Comparison of ENCODE assay signal across 21 mouse cellular contexts in genomic region chr10:122629003-122629402, GRCm38 (mm10). TPM values are rescaled to one million over a fixed set of nuclear protein-coding genes. Genes with fewer than 3 reads are reported as not detected.
DNase-seq lines count a peak whose midpoint lies in the region; ATAC-seq and TF ChIP-seq lines count a peak whose summit lies in the region.
"Had no signal": no experiment of that assay in that cellular context is flagged by ENCODE, and none has a peak within 500 bp of the region (broad histone marks: within the 10 kb centered on the region; RNA-seq: fewer than 3 reads in every experiment).

No protein-coding gene starts in this region.

- no peak overlapping the region for H3K4me2 ChIP-seq in liver, postnatal 0 days (ENCODE audit: low read depth, low read length)
- H3K4me2 ChIP-seq: liver, embryonic 15.5 days had no signal

- H3K9me3 ChIP-seq in liver, postnatal 0 days (ENCODE audit: low read length), result no peaks in the 10 kb centered on the region
- H3K9me3 ChIP-seq: heart, embryonic 10.5 days; hindbrain, embryonic 10.5 days; limb, embryonic 10.5 days; liver, embryonic 15.5 days; midbrain, embryonic 10.5 days had no signal

- no peak for TF ChIP-seq EP300 in heart, adult 2 months (IDR thresholded peaks at IDR 0.05; ENCODE audit: insufficient read depth, low read depth, low read length)
- no peak for TF ChIP-seq EP300 in liver, postnatal 0 days (IDR thresholded peaks at IDR 0.05; ENCODE audit: low read depth)

- ATAC-seq in liver, postnatal 0 days, result no peak

- no peak for DNase-seq in heart, adult 2 months
- DNase-seq in heart, postnatal 36 days, result no peak
- peak; percentile 21 to 42 for DNase-seq in thymus, postnatal 10 days (ENCODE audit: low spot score in 2 of 2)
- no peak for DNase-seq in thymus, adult 18-20 months
- DNase-seq in thymus, postnatal 14 days, result peak; percentile 64
- DNase-seq in liver, postnatal 0 days, result no peak
- DNase-seq in heart, postnatal 4 days, result no peak
- DNase-seq: B cell, adult 2 months; cerebellum, adult 11 months; cerebellum, adult 9-11 months; gastrocnemius, adult 2 months; kidney, adult 11 months; layer of hippocampus, adult 9-11 months; liver; right cerebral cortex, postnatal 14 days had no signal

- intact Hi-C loops in heart, adult 2 months (cut with DNase I), result no loop called here
- intact Hi-C loops in heart, postnatal 36 days (cut with DNase I), result no loop called here

- H3K27ac ChIP-seq in heart, adult 2 months, result no peak overlapping the region
- H3K27ac ChIP-seq in liver, postnatal 0 days (ENCODE audit: low read depth), result no peak overlapping the region
- H3K27ac ChIP-seq: gastrocnemius, adult 2 months; heart, embryonic 10.5 days; hindbrain, embryonic 10.5 days; limb, embryonic 10.5 days; liver, embryonic 15.5 days; midbrain, embryonic 10.5 days; stomach, postnatal 0 days had no signal

- no peaks in the 10 kb centered on the region for H3K36me3 ChIP-seq in heart, adult 2 months (ENCODE audit: control insufficient read depth, insufficient read depth, low read length)
- no peaks in the 10 kb centered on the region for H3K36me3 ChIP-seq in liver, postnatal 0 days (replicated peaks; ENCODE audit: insufficient read depth, low read length)
- H3K36me3 ChIP-seq: heart, embryonic 10.5 days; hindbrain, embryonic 10.5 days; limb, embryonic 10.5 days; liver, embryonic 15.5 days; midbrain, embryonic 10.5 days had no signal

- H3K4me1 ChIP-seq in heart, adult 2 months (ENCODE audit: control insufficient read depth, insufficient read depth, low read length), result no peaks in the 10 kb centered on the region
- H3K4me1 ChIP-seq in liver, postnatal 0 days (ENCODE audit: insufficient read depth), result no peaks in the 10 kb centered on the region
- H3K4me1 ChIP-seq: heart, embryonic 10.5 days; hindbrain, embryonic 10.5 days; limb, embryonic 10.5 days; liver, embryonic 15.5 days; midbrain, embryonic 10.5 days had no signal

- H3K27me3 ChIP-seq in heart, adult 2 months (ENCODE audit: control insufficient read depth, insufficient read depth, low read length), result no peaks in the 10 kb centered on the region
- no peaks in the 10 kb centered on the region for H3K27me3 ChIP-seq in liver, postnatal 0 days (ENCODE audit: insufficient read depth, low read length)
- H3K27me3 ChIP-seq: liver, embryonic 15.5 days had no signal

- WGBS in heart, adult 2 months, result 51% methylated on average over 4 of the region's 4 CpGs
- WGBS in liver, postnatal 0 days (ENCODE audit: insufficient replicate concordance), result 60% methylated on average over 4 of the region's 4 CpGs

- no peak overlapping the region for H3K4me3 ChIP-seq in heart, adult 2 months
- H3K4me3 ChIP-seq in liver, postnatal 0 days (ENCODE audit: low read depth, low read length), result no peak overlapping the region
- H3K4me3 ChIP-seq: gastrocnemius, adult 2 months; heart, embryonic 10.5 days; hindbrain, embryonic 10.5 days; limb, embryonic 10.5 days; liver, embryonic 15.5 days; midbrain, embryonic 10.5 days had no signal

- H3K9ac ChIP-seq in heart, adult 2 months (ENCODE audit: low read depth, low read length), result no peak overlapping the region
- H3K9ac ChIP-seq in liver, postnatal 0 days (replicated peaks), result no peak overlapping the region
- H3K9ac ChIP-seq: liver, embryonic 15.5 days had no signal

- TF ChIP-seq CTCF in heart, adult 2 months (IDR thresholded peaks at IDR 0.05), result peak; percentile 21
- no peak for TF ChIP-seq CTCF in liver, postnatal 0 days (IDR thresholded peaks at IDR 0.05; ENCODE audit: low read depth)

- no peaks in the 10 kb centered on the region for H3K79me2 ChIP-seq in heart, adult 2 months (replicated peaks; ENCODE audit: control insufficient read depth, insufficient read depth, low read length)

- TF ChIP-seq POLR2A in heart, adult 2 months (IDR thresholded peaks at IDR 0.05; ENCODE audit: insufficient read depth, low read depth, low read length), result no peak

RNA-seq across cellular contexts. Expression of gene Ppm1h, which starts 49.6 kb away (rescaled TPM):
- 1 to 10 TPM; 6.4 to 7.8 TPM for total RNA-seq in heart, adult 2 months (2021)
- polyA plus RNA-seq in heart, adult 2 months (2012; rRNA removed), result 4.5 and 7.3 TPM in 2 replicates
- total RNA-seq in heart, postnatal 36 days (2021), result 1 to 10 TPM; 6.7 to 7.8 TPM
- 3.1 and 3.9 TPM in 2 replicates for polyA plus RNA-seq in liver, postnatal 0 days (2015; fragmentation: Nextera tagmentation; extraction: Ambion mirVana)
- total RNA-seq in heart, postnatal 4 days (2021), result 1 to 10 TPM; 8.1 to 8.3 TPM

Comparison
In these comparisons a context has a peak if more than half of its experiments do, and no peak if none do; other contexts are left out.
1. DNase-seq: peak in thymus, postnatal 10 days (2 of 2) and thymus, postnatal 14 days (single experiment); none in heart, adult 2 months (0 of 2), heart, postnatal 36 days (0 of 2), thymus, adult 18-20 months (0 of 2), liver, postnatal 0 days (single experiment) and heart, postnatal 4 days (single experiment).